9 mouse cellular contexts compared by ENCODE assay signal in the genomic region with DNA sequence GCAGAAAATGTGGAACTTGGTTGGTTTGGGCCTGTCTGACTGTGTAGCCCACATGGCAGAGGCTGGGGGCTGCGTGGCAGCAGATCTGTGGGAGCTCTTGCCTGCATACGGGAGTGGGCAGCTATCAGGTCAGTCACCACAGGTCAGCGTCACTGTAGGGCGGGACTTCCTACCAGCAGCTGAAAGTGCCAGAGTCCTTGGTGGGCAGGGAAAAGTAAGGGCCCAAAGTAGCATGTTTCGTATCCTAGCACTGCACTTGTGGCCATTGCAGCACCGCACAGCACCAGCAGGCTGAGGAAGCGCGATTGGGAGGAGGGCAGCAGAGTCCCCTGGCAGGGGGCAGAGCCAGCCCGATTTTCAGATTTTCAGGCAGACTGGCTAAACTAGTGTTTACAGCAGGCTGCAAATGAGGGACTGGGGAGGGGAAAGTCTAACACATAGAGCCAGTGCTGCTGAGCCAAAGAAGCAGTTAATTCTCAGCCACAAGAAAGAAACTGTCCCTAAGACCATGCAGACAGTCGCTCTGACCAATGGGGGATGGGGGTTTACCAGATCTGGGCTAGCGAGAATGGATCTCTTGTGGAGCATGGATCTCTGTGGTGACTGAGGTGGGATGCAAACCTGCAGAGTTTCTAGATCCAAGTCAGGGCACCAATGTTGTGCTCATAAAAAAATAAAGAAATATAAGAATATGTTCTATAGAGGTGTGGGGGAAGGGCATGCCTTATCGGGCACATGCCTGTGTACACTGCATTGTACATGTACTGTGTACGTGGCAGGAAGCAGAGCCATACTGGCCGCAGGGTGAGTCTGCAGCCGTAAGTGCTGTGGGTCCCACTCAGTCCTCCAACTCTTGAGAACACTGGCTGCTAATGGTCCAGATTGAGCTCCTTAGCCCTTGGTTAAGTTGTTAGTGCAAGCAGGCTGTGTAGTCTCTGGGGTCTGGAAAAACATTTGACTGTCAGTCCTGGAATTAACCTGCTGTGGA. TPM values are rescaled to one million over a fixed set of nuclear protein-coding genes. Genes with fewer than 3 reads are reported as not detected.
DNase-seq lines count a peak whose midpoint lies in the region; ATAC-seq and TF ChIP-seq lines count a peak whose summit lies in the region.
"Had no signal": no experiment of that assay in that cellular context is flagged by ENCODE, and none has a peak within 500 bp of the region (broad histone marks: within the 10 kb centered on the region; RNA-seq: fewer than 3 reads in every experiment).

No protein-coding gene starts in this region.

- H3K4me3 ChIP-seq in cerebellum, adult 2 months (replicated peaks; ENCODE audit: insufficient read depth, low read depth, low read length) = peak overlapping the region; percentile 12
- peak overlapping the region; percentile 38 for H3K4me3 ChIP-seq in megakaryocyte, embryonic 14.5 days (replicated peaks)

- 28% methylated on average over 15 of the region's 15 CpGs for WGBS in cerebellum, adult 2 months

- no peaks in the 10 kb centered on the region for H3K4me1 ChIP-seq in cerebellum, adult 2 months (ENCODE audit: control insufficient read depth, insufficient read depth, low read length)
- H3K4me1 ChIP-seq in megakaryocyte, embryonic 14.5 days = peaks cover 4% of the 10 kb centered on the region; the same call in 1 of the 2 replicates

- no peak for ATAC-seq in megakaryocyte, adult 5-6 weeks (ENCODE audit: poor library complexity, severe bottlenecking)
- ATAC-seq in megakaryocyte progenitor cell, adult 5-6 weeks (replicated peaks; ENCODE audit: poor library complexity) = peak; percentile 30; the same call in 1 of the 2 replicates

- no peak for DNase-seq in cerebellum, adult 2 months
- no peak for DNase-seq in cerebellum, adult 11 months
- no peak for DNase-seq in adrenal gland, adult 18-20 months (ENCODE audit: low spot score in 2 of 2)
- DNase-seq in layer of hippocampus, postnatal 14 days (ENCODE audit: low spot score in 2 of 2) = no peak
- DNase-seq in layer of hippocampus, postnatal 36 days = no peak
- DNase-seq: thymus, postnatal 4 days had no signal

- TF ChIP-seq POLR2A in cerebellum, adult 2 months (IDR thresholded peaks at IDR 0.05; ENCODE audit: borderline replicate concordance, insufficient read depth, low read length) = no peak

- H3K27ac ChIP-seq in cerebellum, adult 2 months (ENCODE audit: insufficient read depth, low read length) = no peak overlapping the region

- TF ChIP-seq CTCF in cerebellum, adult 2 months (IDR thresholded peaks at IDR 0.05; ENCODE audit: borderline replicate concordance, insufficient read depth, low read depth, low read length) = no peak

- H3K36me3 ChIP-seq in megakaryocyte, embryonic 14.5 days (replicated peaks; ENCODE audit: low read length) = no peaks in the 10 kb centered on the region

- no peaks in the 10 kb centered on the region for H3K27me3 ChIP-seq in cerebellum, adult 2 months (ENCODE audit: control insufficient read depth, insufficient read depth, low read length)
- H3K27me3 ChIP-seq in megakaryocyte, embryonic 14.5 days (replicated peaks) = peaks cover 10% of the 10 kb centered on the region

- H3K9me3 ChIP-seq in megakaryocyte, embryonic 14.5 days = no peaks in the 10 kb centered on the region

RNA-seq across cellular contexts. Expression of gene Ptgdr, which starts 15.1 kb away (rescaled TPM):
- polyA plus RNA-seq in cerebellum, adult 2 months (2012; rRNA removed) = 0.26 and 0.32 TPM in 2 replicates
- not detected in 2 replicates for polyA plus RNA-seq in megakaryocyte, embryonic 14.5 days (2012; ENCODE audit: insufficient read depth, low replicate concordance)
- total RNA-seq in megakaryocyte, adult 5-6 weeks (2015) = 0.30 TPM in 1 of 2 replicates, not detected in the other
- total RNA-seq in megakaryocyte, adult 5-6 weeks (2017) = 0.20 and 0.22 TPM in 2 replicates
- total RNA-seq in megakaryocyte progenitor cell, adult 5-6 weeks (2015) = not detected in 2 replicates
- total RNA-seq in megakaryocyte progenitor cell, adult 5-6 weeks (2017) = not detected in 2 replicates
- not detected for total RNA-seq in adrenal gland, adult 18-20 months (2021)
- total RNA-seq in layer of hippocampus, postnatal 14 days (2021) = under 1 TPM; 0.30 to 0.33 TPM
- under 1 TPM; 0.17 to 0.58 TPM for total RNA-seq in layer of hippocampus, postnatal 36 days (2021)
